ENCODE assay signal across 19 mouse cellular contexts in the genomic region with DNA sequence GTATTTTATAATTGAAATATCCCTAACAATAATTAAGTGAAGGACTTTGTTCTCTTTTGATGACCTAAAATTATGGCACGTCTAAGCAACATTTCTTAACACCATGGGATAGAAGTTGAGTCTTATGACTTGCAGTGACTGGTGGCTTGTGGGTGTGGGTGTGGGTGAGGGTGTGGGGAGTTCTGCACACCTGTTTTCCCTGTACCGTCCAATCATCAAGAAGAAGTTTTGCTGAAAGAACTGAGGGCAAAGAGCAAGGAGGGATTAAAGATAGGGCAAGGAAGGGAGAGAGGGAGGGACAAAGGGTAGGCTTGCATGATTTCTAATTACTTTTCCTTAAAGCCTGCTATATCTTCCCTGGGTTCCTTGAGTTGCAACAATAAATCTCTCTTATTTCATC.
"Had no signal": no experiment of that assay in that cellular context is flagged by ENCODE, and none has a peak within 500 bp of the region (broad histone marks: within the 10 kb centered on the region; RNA-seq: fewer than 3 reads in every experiment).

No protein-coding gene starts in this region.

- H3K27ac ChIP-seq: liver, embryonic 13.5 days; liver, embryonic 15.5 days; lung, embryonic 15.5 days; macrophage; midbrain, embryonic 13.5 days; midbrain, embryonic 15.5 days; neural tube, embryonic 12.5 days had no signal

- H3K4me1 ChIP-seq: liver, embryonic 13.5 days; liver, embryonic 15.5 days; lung, embryonic 15.5 days; megakaryocyte, embryonic 14.5 days; midbrain, embryonic 13.5 days; midbrain, embryonic 15.5 days; neural tube, embryonic 12.5 days had no signal

- ATAC-seq: liver, postnatal 0 days; lung, postnatal 0 days; midbrain, embryonic 13.5 days; midbrain, embryonic 15.5 days had no signal

- H3K4me3 ChIP-seq: liver, embryonic 13.5 days; liver, embryonic 15.5 days; lung, embryonic 15.5 days; megakaryocyte, embryonic 14.5 days; midbrain, embryonic 13.5 days; midbrain, embryonic 15.5 days; neural tube, embryonic 12.5 days had no signal

- H3K4me2 ChIP-seq: liver, embryonic 13.5 days; liver, embryonic 15.5 days; lung, embryonic 15.5 days; midbrain, embryonic 11.5 days; midbrain, embryonic 13.5 days; midbrain, embryonic 15.5 days; neural tube, embryonic 12.5 days had no signal

- H3K27me3 ChIP-seq: liver, embryonic 13.5 days; liver, embryonic 15.5 days; lung, embryonic 15.5 days; megakaryocyte, embryonic 14.5 days; midbrain, embryonic 13.5 days; midbrain, embryonic 15.5 days; neural tube, embryonic 12.5 days had no signal

- DNase-seq: liver, embryonic 13.5 days; liver, postnatal 0 days; lung, adult 2 months; lung, postnatal 14 days; lung, postnatal 36 days; right cerebral cortex, postnatal 14 days; spleen, adult 18-20 months; thymus, adult 18-20 months; thymus, postnatal 14 days; thymus, postnatal 36 days had no signal

- H3K9me3 ChIP-seq: liver, embryonic 13.5 days; liver, embryonic 15.5 days; lung, embryonic 15.5 days; megakaryocyte, embryonic 14.5 days; midbrain, embryonic 13.5 days; midbrain, embryonic 15.5 days; neural tube, embryonic 12.5 days had no signal

- H3K9ac ChIP-seq: liver, embryonic 13.5 days; liver, embryonic 15.5 days; liver, postnatal 0 days; lung, embryonic 15.5 days; midbrain, embryonic 13.5 days; midbrain, embryonic 15.5 days; neural tube, embryonic 12.5 days had no signal

- H3K36me3 ChIP-seq: liver, embryonic 13.5 days; liver, embryonic 15.5 days; lung, embryonic 15.5 days; midbrain, embryonic 13.5 days; midbrain, embryonic 15.5 days; neural tube, embryonic 12.5 days had no signal
